Mouse (Mus musculus) C2C12 (cell line): Measurements from ENCODE around the gene Fam210b. TPM values are rescaled to one million over a fixed set of nuclear protein-coding genes. Genes with fewer than 3 reads are reported as not detected.

Experiments used
- H3K27me3 ChIP-seq: one replicate; pipeline ENCODE4 v1.6.1; 2011; ENCODE audit not compliant: control insufficient read depth, insufficient read depth, insufficient read length
- H3K36me3 ChIP-seq: one replicate; pipeline ENCODE4 v1.6.1; 2011; ENCODE audit not compliant: control insufficient read depth, insufficient read depth
- H3K4me3 ChIP-seq: one replicate; pipeline ENCODE4 v1.5.1; 2011; ENCODE audit warnings: mild to moderate bottlenecking, control low read depth; ENCODE audit not compliant: poor library complexity, insufficient read depth, severe bottlenecking
- H3K79me2 ChIP-seq: one replicate; pipeline ENCODE4 v1.6.1; 2011; ENCODE audit not compliant: control insufficient read depth, insufficient read depth
- H3K79me3 ChIP-seq: one replicate; pipeline ENCODE4 v1.6.1; 2011; ENCODE audit warnings: low read depth, control low read depth
- H3ac ChIP-seq: one replicate; pipeline ENCODE3; 2011; ENCODE audit warnings: low read depth; ENCODE audit not compliant: control insufficient read depth, insufficient read length
- CEBPB ChIP-seq: IDR thresholded peaks from one replicate; pipeline ENCODE4 v1.6.1; 2011; ENCODE audit warnings: low read depth, mild to moderate bottlenecking, control low read depth, moderate library complexity
- CTCF ChIP-seq: IDR thresholded peaks from one replicate; pipeline ENCODE4 v1.5.1; 2011; ENCODE audit not compliant: control insufficient read depth, insufficient read depth, insufficient read length
- FOSL1 ChIP-seq: IDR thresholded peaks from one replicate; pipeline ENCODE4 v1.8.0; 2011; ENCODE audit warnings: mild to moderate bottlenecking, low read length; ENCODE audit not compliant: poor library complexity, insufficient read depth, severe bottlenecking
- MAX ChIP-seq: IDR thresholded peaks from one replicate; pipeline ENCODE4 v1.6.1; 2011; ENCODE audit warnings: mild to moderate bottlenecking, control low read depth
- MYOD1 ChIP-seq: IDR thresholded peaks from one replicate; pipeline ENCODE4 v1.6.1; 2011; ENCODE audit warnings: low read depth; ENCODE audit not compliant: control insufficient read depth, insufficient read length
- MYOG ChIP-seq: IDR thresholded peaks from one replicate; pipeline ENCODE4 v1.6.1; 2011; ENCODE audit not compliant: control insufficient read depth, insufficient read length; ENCODE audit errors: extremely low read depth
- USF1 ChIP-seq: IDR thresholded peaks from one replicate; pipeline ENCODE4 v1.6.1; 2011; ENCODE audit warnings: low read depth, mild to moderate bottlenecking, control low read depth, moderate library complexity
- polyA plus RNA-seq: library from polyadenylated mRNA; unstranded; fragments of >200 nt; fragmentation: generic; extraction: Trizol; gene quantifications from one replicate; pipeline ENCODE4 v1.2.1, GENCODE M21; 2012; ENCODE audit warnings: missing spikeins

Fam210b gene
- polyA plus RNA-seq, 1 experiment = 2.3 TPM

GRCm38 (mm10) chr2:172395961-172396360 lies 50.6 kb downstream of the Fam210b start:
- Histone ChIP-seq H3K79me2 (no peaks in the 10 kb centered on the region), H3K79me3 (no peaks in the 10 kb centered on the region), H3K4me3 (no peak overlapping the region), H3K27me3 (peaks cover 19% of the 10 kb centered on the region), H3ac (no peak overlapping the region), H3K36me3 (no peaks in the 10 kb centered on the region)
- no peak for TF ChIP-seq FOSL1
- TF ChIP-seq CTCF = no peak
- TF ChIP-seq MAX = no peak
- TF ChIP-seq MYOD1 = no peak
- no peak for TF ChIP-seq USF1
- TF ChIP-seq MYOG = no peak

DNA sequence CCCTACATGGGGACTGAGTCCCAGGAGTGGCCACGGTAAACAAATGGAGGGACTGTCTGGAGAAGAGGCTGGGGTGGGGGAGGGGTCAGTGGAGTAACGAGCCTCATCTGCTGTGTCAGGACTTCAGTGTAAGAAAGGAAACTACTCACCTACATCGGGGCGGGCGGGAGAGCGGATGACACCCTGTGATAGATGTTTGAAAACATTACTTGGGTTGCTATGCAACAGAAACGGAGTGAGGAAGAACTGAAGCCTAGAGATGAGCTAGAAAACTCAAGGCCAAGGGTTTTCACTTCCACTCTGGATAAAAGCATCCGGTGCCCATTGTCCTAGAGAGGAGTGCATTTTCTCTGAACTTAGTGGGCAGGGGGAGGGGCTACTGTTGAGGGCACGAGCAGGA lies 54.5 kb downstream of the Fam210b start:
- Histone ChIP-seq H3K27me3 (peaks cover 24% of the 10 kb centered on the region), H3K4me3 (no peak overlapping the region), H3K79me3 (no peaks in the 10 kb centered on the region), H3K79me2 (no peaks in the 10 kb centered on the region), H3ac (no peak overlapping the region), H3K36me3 (no peaks in the 10 kb centered on the region)
- TF ChIP-seq CTCF (no peak), MAX (no peak), CEBPB (no peak), USF1 (no peak), MYOD1 (no peak), MYOG (no peak)

- Histone ChIP-seq H3K4me3 (no peak overlapping the region), H3K36me3 (no peaks in the 10 kb centered on the region), H3K27me3 (peaks cover 24% of the 10 kb centered on the region), H3ac (no peak overlapping the region), H3K79me2 (no peaks in the 10 kb centered on the region), H3K79me3 (no peaks in the 10 kb centered on the region)
- TF ChIP-seq USF1 = no peak
- TF ChIP-seq MYOG = no peak
- TF ChIP-seq FOSL1 = no peak
- TF ChIP-seq CEBPB = no peak
- no peak for TF ChIP-seq MAX
- no peak for TF ChIP-seq CTCF
These were observed 55.9 kb downstream of the Fam210b start for GRCm38 (mm10) chr2:172401116-172401825.

DNA sequence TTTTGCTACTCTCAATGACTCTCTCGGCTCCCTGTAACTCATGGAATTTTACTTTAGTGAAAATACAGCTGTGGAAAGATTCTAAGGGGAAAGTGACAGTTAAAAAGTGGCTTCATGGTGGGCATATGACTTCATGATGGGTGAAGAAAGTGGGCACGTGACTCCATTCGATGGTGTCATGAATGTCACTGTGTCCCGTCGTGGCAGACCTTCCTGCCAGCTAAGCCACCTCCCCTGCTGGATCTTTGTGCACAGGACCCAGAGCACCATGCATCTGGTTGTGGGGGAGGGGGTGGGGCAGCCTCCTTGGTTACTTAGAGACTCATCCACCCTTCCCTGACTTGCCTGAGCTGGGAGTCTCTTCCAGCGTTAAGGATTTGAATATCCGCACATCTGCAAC lies 58.9 kb downstream of the Fam210b start:
- no peaks in the 10 kb centered on the region for H3K79me3 ChIP-seq
- no peaks in the 10 kb centered on the region for H3K36me3 ChIP-seq
- no peak overlapping the region for H3K4me3 ChIP-seq
- peaks cover 16% of the 10 kb centered on the region for H3K27me3 ChIP-seq
- TF ChIP-seq MYOG (no peak), USF1 (no peak), FOSL1 (no peak), MAX (no peak), CEBPB (no peak), MYOD1 (no peak), CTCF (no peak)
- H3K79me2 ChIP-seq = no peaks in the 10 kb centered on the region
- no peak overlapping the region for H3ac ChIP-seq

- no peaks in the 10 kb centered on the region for H3K79me2 ChIP-seq
- H3K79me3 ChIP-seq = no peaks in the 10 kb centered on the region
- H3K4me3 ChIP-seq = no peak overlapping the region
- H3K27me3 ChIP-seq = peaks cover 9% of the 10 kb centered on the region
- no peaks in the 10 kb centered on the region for H3K36me3 ChIP-seq
- no peak overlapping the region for H3ac ChIP-seq
- TF ChIP-seq MAX (no peak), USF1 (no peak), MYOG (no peak), CEBPB (no peak), CTCF (no peak)
These were observed 59.6 kb downstream of the Fam210b start for GRCm38 (mm10) chr2:172405011-172405410.

Other genes starting within 250 kb of the Fam210b start
- 0.01 TPM for gene Mc3r, start 97.1 kb upstream of the Fam210b start, polyA plus RNA-seq
- gene Aurka, start 25.0 kb downstream of the Fam210b start, polyA plus RNA-seq = 121 TPM
- 51.4 TPM for gene Cstf1, start 25.1 kb downstream of the Fam210b start, polyA plus RNA-seq
- gene Cass4, start 48.2 kb downstream of the Fam210b start, polyA plus RNA-seq = 0.02 TPM
- gene Rtf2, start 95.0 kb downstream of the Fam210b start, polyA plus RNA-seq = 56.1 TPM
- 0.14 TPM for gene Gcnt7, start 113.0 kb downstream of the Fam210b start, polyA plus RNA-seq
- gene Fam209, start 127.0 kb downstream of the Fam210b start, polyA plus RNA-seq = not detected
- 0.04 TPM for gene Tfap2c, start 204.0 kb downstream of the Fam210b start, polyA plus RNA-seq